Mouse (Mus musculus): ENCODE data around the gene Gkn1.
A peak's percentile ranks its signal among the peaks of the same experiment; 100 is the strongest.

Gkn1 gene

GRCm38 (mm10) chr6:87350829-87351228 is at the start of gene Gkn1:
TSS of gene Gkn1 (minus strand) at chr6:87350942.
- DNase-seq (ENCODE audit: low spot score in 2 of 2): no peak

GRCm38 (mm10) chr6:87399886-87400566 is 49.3 kb upstream of the Gkn1 start:
- DNase-seq (ENCODE audit: low spot score in 2 of 2): no peak

- DNase-seq (ENCODE audit: low spot score in 2 of 2): peak in 1 of 2 experiments; percentile 78
These were observed 48.4 kb upstream of the Gkn1 start for GRCm38 (mm10) chr6:87399137-87399536.

GRCm38 (mm10) chr6:87394783-87395182 is 44.0 kb upstream of the Gkn1 start:
- DNase-seq (ENCODE audit: low spot score in 2 of 2): no peak

GRCm38 (mm10) chr6:87393466-87394205 is 42.9 kb upstream of the Gkn1 start:
- no peak for DNase-seq (ENCODE audit: low spot score in 2 of 2)

GRCm38 (mm10) chr6:87389455-87389989 is 38.8 kb upstream of the Gkn1 start:
- no peak for DNase-seq (ENCODE audit: low spot score in 2 of 2)

- no peak for DNase-seq (ENCODE audit: low spot score in 2 of 2)
These were observed 38.1 kb upstream of the Gkn1 start, which contains the start of gene Gkn3 for GRCm38 (mm10) chr6:87388877-87389276. TSS of gene Gkn3 (minus strand) at chr6:87388935.

- no peak for DNase-seq (ENCODE audit: low spot score in 2 of 2)
These were observed 35.9 kb upstream of the Gkn1 start for GRCm38 (mm10) chr6:87386681-87387080.

- DNase-seq (ENCODE audit: low spot score in 2 of 2): peak in 1 of 2 experiments; percentile 71
These were observed 35.5 kb upstream of the Gkn1 start for GRCm38 (mm10) chr6:87386203-87386602.

GRCm38 (mm10) chr6:87384761-87385160 is 34.0 kb upstream of the Gkn1 start:
- no peak for DNase-seq (ENCODE audit: low spot score in 2 of 2)

GRCm38 (mm10) chr6:87383926-87384691 is 33.4 kb upstream of the Gkn1 start:
- DNase-seq (ENCODE audit: low spot score in 2 of 2): peak in 1 of 2 experiments; percentile 18

- no peak for DNase-seq (ENCODE audit: low spot score in 2 of 2)
These were observed 22.3 kb upstream of the Gkn1 start, which contains the start of gene Gkn2 for GRCm38 (mm10) chr6:87373057-87373456. TSS of gene Gkn2 (plus strand) at chr6:87373357.

GRCm38 (mm10) chr6:87369223-87369622 is 18.5 kb upstream of the Gkn1 start:
- DNase-seq (ENCODE audit: low spot score in 2 of 2): no peak

GRCm38 (mm10) chr6:87354441-87354840 is 3.7 kb upstream of the Gkn1 start:
- DNase-seq (ENCODE audit: low spot score in 2 of 2): no peak

- DNase-seq (ENCODE audit: low spot score in 2 of 2): no peak
These were observed 14.8 kb downstream of the Gkn1 start for GRCm38 (mm10) chr6:87335935-87336295.

GRCm38 (mm10) chr6:87335091-87335934 is 15.4 kb downstream of the Gkn1 start, which contains the start of gene Antxr1:
TSS of gene Antxr1 (minus strand) at chr6:87335821.
- peak in 1 of 2 experiments; percentile 44 for DNase-seq (ENCODE audit: low spot score in 2 of 2)

- peak; percentile 35 to 49 for DNase-seq (ENCODE audit: low spot score in 2 of 2)
These were observed 16.2 kb downstream of the Gkn1 start for GRCm38 (mm10) chr6:87334361-87335090.

GRCm38 (mm10) chr6:87332380-87332779 is 18.4 kb downstream of the Gkn1 start:
- DNase-seq (ENCODE audit: low spot score in 2 of 2): no peak

GRCm38 (mm10) chr6:87328265-87329173 is 22.2 kb downstream of the Gkn1 start:
- DNase-seq (ENCODE audit: low spot score in 2 of 2): no peak
